Mouse (Mus musculus): ENCODE measurements around the gene Tlx2.

Gene Tlx2

DNA sequence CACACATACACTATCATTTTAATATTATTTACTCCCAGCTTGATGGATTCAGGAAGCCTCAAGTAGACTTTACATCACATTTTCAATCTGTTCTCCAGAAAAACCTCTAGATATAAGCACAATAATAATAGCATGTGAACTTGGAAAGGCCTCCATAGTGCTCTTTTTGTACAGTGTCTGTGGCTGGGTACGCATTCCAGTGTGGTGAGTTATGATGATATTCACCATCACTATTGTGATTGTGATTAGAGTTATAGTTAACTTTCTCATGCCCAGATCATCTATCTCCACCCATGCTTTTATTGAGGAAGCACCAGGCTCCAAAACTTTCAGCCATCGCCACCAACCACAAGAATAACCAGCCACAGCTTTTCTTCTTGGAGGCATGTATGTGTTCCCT lies 46.3 kb downstream of the Tlx2 start:
- DNase-seq (ENCODE audit: low spot score), result no peak

DNA sequence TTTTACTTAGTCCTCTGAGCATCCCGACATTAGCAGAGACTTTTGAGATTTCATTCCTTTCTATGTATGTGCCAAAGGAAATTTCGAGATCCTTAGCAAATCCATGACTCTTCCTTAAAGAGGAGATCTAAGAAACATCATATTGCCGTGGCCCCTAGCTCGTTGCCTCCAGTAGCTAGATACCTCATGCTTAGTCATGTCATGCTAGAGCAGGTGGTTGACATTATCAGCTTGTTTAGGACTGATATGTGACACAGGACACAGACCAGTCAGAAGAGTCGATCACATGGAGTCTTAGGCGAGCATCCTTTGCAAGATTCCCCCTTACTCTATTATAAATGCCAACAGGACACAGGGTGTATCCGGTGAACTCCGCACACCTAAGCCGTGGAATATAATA lies 47.1 kb downstream of the Tlx2 start:
- DNase-seq (ENCODE audit: low spot score), result no peak

DNA sequence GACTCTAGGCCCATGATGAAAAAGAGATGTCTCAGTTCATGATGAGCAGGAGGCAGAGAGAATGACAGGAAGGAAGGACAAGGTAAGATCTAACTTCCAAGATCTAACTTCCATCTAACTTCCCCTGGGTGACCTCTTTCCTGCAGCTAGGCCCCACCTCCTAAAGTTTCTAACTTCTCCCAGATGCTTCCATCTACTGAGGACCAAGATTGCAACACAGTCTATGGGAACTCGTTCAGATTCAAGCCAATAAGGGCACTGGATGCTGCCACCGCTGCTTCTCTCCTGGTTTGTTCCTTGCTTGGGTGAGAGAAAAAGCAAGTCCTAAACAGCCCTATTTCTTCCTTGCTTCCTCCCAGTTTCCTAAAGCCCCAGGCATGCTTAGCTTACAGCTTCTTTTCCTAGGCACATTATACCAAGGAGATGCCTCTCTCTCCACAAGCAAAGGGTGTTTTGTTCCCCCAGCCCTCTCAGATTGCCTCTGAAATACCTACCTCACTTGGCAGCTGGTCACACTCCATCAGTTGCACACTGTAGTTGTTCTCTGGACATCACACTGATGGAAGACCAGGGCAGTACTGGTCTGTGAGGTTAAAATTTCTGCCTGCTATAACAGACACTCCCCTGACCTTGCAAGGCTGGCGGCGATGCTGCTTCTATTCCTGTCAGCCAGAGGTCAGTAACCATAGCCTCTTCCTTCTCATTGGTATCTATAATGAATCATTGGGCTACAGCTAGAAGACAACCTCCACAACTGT lies 49.1 kb downstream of the Tlx2 start:
- no peak for DNase-seq (ENCODE audit: low spot score)

DNA sequence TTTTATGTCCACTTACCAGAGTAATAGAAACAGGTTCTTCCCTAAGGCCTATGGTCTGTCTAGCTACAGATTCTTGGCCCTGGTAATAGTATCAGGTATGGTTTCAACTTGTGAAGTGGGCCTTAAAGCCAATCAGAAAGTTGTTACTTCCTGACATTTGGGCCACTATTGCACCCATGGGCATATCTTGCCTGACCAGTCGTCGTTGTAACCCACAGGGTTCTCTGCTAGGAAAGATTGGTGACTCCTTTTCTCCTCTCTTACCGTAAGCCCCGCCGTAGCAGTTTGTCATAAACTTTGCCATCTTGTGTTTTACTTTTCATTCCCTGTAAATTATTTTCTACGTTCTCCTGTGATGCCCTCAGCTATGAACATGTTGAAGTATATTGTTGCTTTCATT lies 50.0 kb downstream of the Tlx2 start:
- no peak for DNase-seq (ENCODE audit: low spot score)

DNA sequence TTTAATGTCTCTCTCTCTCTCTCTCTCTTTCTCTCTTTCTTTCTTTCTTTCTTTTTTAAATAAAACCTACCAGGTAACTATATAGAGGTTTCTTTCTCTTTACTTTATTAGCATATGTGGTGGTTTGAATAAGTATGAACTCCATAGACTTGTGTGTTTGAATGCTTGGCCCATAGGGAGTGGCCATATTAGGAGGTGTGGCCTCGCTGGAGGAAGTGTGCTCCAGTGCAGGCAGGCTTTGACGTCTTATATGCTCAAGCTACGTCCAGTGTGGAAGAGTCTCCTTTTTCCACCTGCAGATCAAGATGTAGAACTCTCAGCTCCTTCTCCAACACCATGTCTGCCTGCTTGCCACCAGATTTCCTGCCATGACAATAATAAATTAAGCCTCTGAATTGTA lies 51.0 kb downstream of the Tlx2 start:
- no peak for DNase-seq (ENCODE audit: low spot score)

All from T-cell, adult 2 months (primary cell).